Mouse (Mus musculus) right cerebral cortex, postnatal 10 days (tissue): ENCODE results near the gene Prkce.
A peak's percentile ranks its signal among the peaks of the same experiment; 100 is the strongest.

ENCODE experiments used
- DNase-seq, 2 experiments: peaks; one replicate each; pipeline ENCODE4 v3.0.0; 2021; ENCODE audit warnings: low spot score in 2 of 2

Prkce gene

GRCm38 (mm10) chr17:86330076-86330955 lies 162.7 kb downstream of the Prkce start:
- no peak for DNase-seq

GRCm38 (mm10) chr17:86331835-86332234 lies 164.2 kb downstream of the Prkce start:
- no peak for DNase-seq

- DNase-seq, result no peak
These were observed 167.4 kb downstream of the Prkce start for GRCm38 (mm10) chr17:86334990-86335389.

- no peak for DNase-seq
These were observed 169.1 kb downstream of the Prkce start for GRCm38 (mm10) chr17:86336652-86337073.

- DNase-seq, result no peak
These were observed 169.5 kb downstream of the Prkce start for GRCm38 (mm10) chr17:86337076-86337475.

GRCm38 (mm10) chr17:86338328-86338727 lies 170.7 kb downstream of the Prkce start:
- no peak for DNase-seq

- DNase-seq, result no peak
These were observed 176.4 kb downstream of the Prkce start for GRCm38 (mm10) chr17:86344032-86344431.

GRCm38 (mm10) chr17:86345234-86346005 lies 177.8 kb downstream of the Prkce start:
- peak; percentile 85 to 91 for DNase-seq

GRCm38 (mm10) chr17:86350236-86350635 lies 182.7 kb downstream of the Prkce start:
- DNase-seq, result peak in 1 of 2 experiments; percentile 55

- DNase-seq, result no peak
These were observed 183.2 kb downstream of the Prkce start for GRCm38 (mm10) chr17:86350791-86351261.

GRCm38 (mm10) chr17:86351282-86351681 lies 183.7 kb downstream of the Prkce start:
- no peak for DNase-seq

- no peak for DNase-seq
These were observed 184.9 kb downstream of the Prkce start for GRCm38 (mm10) chr17:86352247-86353037.

- no peak for DNase-seq
These were observed 186.1 kb downstream of the Prkce start for GRCm38 (mm10) chr17:86353679-86354078.

GRCm38 (mm10) chr17:86354101-86354500 lies 186.5 kb downstream of the Prkce start:
- no peak for DNase-seq

- DNase-seq, result no peak
These were observed 187.3 kb downstream of the Prkce start for GRCm38 (mm10) chr17:86354896-86355295.

- no peak for DNase-seq
These were observed 187.7 kb downstream of the Prkce start for GRCm38 (mm10) chr17:86355318-86355717.

GRCm38 (mm10) chr17:86355772-86356451 lies 188.3 kb downstream of the Prkce start:
- no peak for DNase-seq

GRCm38 (mm10) chr17:86358388-86358787 lies 190.8 kb downstream of the Prkce start:
- no peak for DNase-seq

- no peak for DNase-seq
These were observed 191.3 kb downstream of the Prkce start for GRCm38 (mm10) chr17:86358847-86359246.

- no peak for DNase-seq
These were observed 193.3 kb downstream of the Prkce start for GRCm38 (mm10) chr17:86360849-86361248.

- DNase-seq, result no peak
These were observed 195.8 kb downstream of the Prkce start for GRCm38 (mm10) chr17:86363356-86363755.
